Mouse (Mus musculus) midbrain, embryonic 11.5 days (tissue): Measurements from ENCODE around the gene Zic1. TPM values are rescaled to one million over a fixed set of nuclear protein-coding genes. Genes with fewer than 3 reads are reported as not detected.

ENCODE experiments used
- ATAC-seq: fragments of 200-750 bp; cut with Nextera tagmentation; 2 replicates; pipeline ENCODE4 v1.8.0; 2017; ENCODE audit warnings: moderate TSS enrichment, moderate library complexity; ENCODE audit not compliant: low FRiP score
- DNase-seq: peaks from one replicate; pipeline ENCODE4 v3.0.0; 2015; ENCODE audit warnings: low spot score; ENCODE audit errors: missing footprints
- H3K27ac ChIP-seq: fragments of 300-500 bp; sonication (generic); 2 replicates; pipeline ENCODE4 v1.5.1; 2014; ENCODE audit warnings: low read depth, low read length
- H3K27me3 ChIP-seq: fragments of 300-500 bp; sonication (generic); 2 replicates; pipeline ENCODE4 v1.6.1; 2014; ENCODE audit warnings: mild to moderate bottlenecking, low read length, moderate library complexity, mixed read lengths; ENCODE audit not compliant: control insufficient read depth, insufficient read depth
- H3K36me3 ChIP-seq: fragments of 300-500 bp; sonication (generic); 2 replicates; pipeline ENCODE4 v1.6.1; 2014; ENCODE audit warnings: mild to moderate bottlenecking, low read length, moderate library complexity, mixed read lengths; ENCODE audit not compliant: control insufficient read depth, insufficient read depth
- H3K4me1 ChIP-seq: fragments of 300-500 bp; sonication (generic); 2 replicates; pipeline ENCODE4 v1.6.1; 2014; ENCODE audit warnings: low read length; ENCODE audit not compliant: control insufficient read depth, insufficient read depth
- H3K4me2 ChIP-seq: fragments of 300-500 bp; sonication (generic); 2 replicates; pipeline ENCODE4 v1.6.1; 2014; ENCODE audit warnings: mild to moderate bottlenecking, moderate library complexity
- H3K4me3 ChIP-seq: fragments of 300-500 bp; sonication (generic); 2 replicates; pipeline ENCODE4 v1.5.1; 2014; ENCODE audit warnings: low read depth, low read length
- H3K9ac ChIP-seq: fragments of 300-500 bp; sonication (generic); 2 replicates; pipeline ENCODE4 v1.6.1; 2014; ENCODE audit warnings: low read length
- H3K9me3 ChIP-seq: fragments of 300-500 bp; sonication (generic); 2 replicates; pipeline ENCODE4 v1.6.1; 2016; ENCODE audit warnings: low read length; ENCODE audit not compliant: control insufficient read depth
- WGBS: fragments of 180-500 bp; shearing (Covaris S2); extraction: QIAGEN DNeasy Blood & Tissue Kit; methylation state at CpG from one replicate; pipeline ENCODE4 v1.1.7; 2014; 5-methylcytosine and 5-hydroxymethylcytosine counted together
- polyA plus RNA-seq: library from polyadenylated mRNA; unstranded; fragments of >200 nt; fragmentation: Nextera tagmentation; extraction: Ambion mirVana; gene quantifications from 2 replicates; pipeline ENCODE4 v1.2.1, GENCODE M21; 2014

The Zic1 gene
- 13.7 and 14.8 TPM in 2 replicates for polyA plus RNA-seq

DNA sequence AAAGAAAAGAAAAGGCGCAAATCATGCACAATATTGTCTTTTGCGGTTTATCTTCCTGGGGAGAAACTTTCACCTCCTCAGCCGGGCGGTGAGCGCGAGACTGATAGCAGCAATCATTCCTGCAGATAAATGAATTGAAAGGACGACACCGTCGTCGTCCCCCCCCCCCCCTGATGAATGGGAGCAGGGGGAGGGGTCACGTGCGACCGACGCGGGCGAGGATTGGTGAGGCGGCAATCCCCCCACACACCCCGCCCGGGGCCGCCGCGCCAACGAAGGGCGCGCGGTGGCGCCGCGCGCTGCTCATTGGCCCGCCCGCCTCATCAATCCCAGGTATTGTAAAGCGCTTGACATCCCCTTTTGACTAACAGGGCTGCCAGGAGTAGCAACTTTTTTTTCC, at the start of gene Zic1:
TSS of gene Zic1 (minus strand) at position 147 of the 400 bp plus-strand sequence.
- H3K4me1 ChIP-seq, result no peaks in the 10 kb centered on the region
- H3K9ac ChIP-seq, result peak within 1 kb of the TSS; percentile 94
- DNase-seq, result peak; percentile 95
- peaks cover 66% of the 10 kb centered on the region for H3K27me3 ChIP-seq
- H3K36me3 ChIP-seq, result peaks cover 2% of the 10 kb centered on the region; the same call in 1 of the 2 replicates
- peak; percentile 79 for ATAC-seq
- H3K4me3 ChIP-seq, result peak within 1 kb of the TSS; percentile 71
- H3K9me3 ChIP-seq, result no peaks in the 10 kb centered on the region
- H3K4me2 ChIP-seq, result peak within 1 kb of the TSS; percentile 49
- WGBS, result 0% methylated on average over 33 of the region's 33 CpGs
- peak within 1 kb of the TSS; percentile 91 for H3K27ac ChIP-seq

DNA sequence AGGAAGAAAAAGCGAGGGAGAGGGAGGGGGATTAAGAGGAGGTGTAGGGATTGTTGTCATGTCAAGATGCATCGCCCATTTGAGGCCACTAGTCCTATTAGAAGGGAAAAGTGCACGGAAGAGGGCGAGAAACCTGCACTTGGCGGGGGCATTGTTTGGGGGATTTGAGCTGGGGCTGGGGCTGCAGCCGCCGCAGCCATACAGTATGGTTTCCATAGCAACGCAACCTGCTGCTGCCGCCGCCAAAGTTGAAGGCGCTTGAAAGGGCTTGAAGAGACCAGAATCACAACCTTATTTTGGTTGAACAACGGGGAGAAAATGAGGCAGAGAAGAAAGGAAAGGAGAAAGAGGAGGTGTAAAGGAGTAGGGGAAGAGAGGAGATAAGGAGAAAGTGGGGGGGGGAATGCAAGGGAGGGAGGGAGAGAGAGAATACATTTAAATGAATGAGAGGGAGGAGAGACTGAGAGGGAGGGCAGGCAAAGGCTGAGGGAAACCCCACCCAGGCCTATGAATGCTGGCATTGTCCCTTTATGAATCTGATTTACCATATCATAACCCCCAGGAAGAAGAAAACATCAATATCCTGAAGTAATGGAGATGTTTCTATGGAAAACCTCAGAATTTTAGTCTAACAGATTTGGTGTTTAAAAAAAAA, 48.5 kb upstream of the Zic1 start:
- peak; percentile 86 for ATAC-seq
- peaks cover 69% of the 10 kb centered on the region for H3K27me3 ChIP-seq
- H3K4me2 ChIP-seq, result peak overlapping the region; percentile 17
- H3K9me3 ChIP-seq, result no peaks in the 10 kb centered on the region
- H3K9ac ChIP-seq, result no peak overlapping the region
- DNase-seq, result peak; percentile 94
- H3K4me1 ChIP-seq, result peaks cover 12% of the 10 kb centered on the region
- H3K4me3 ChIP-seq, result no peak overlapping the region
- H3K36me3 ChIP-seq, result no peaks in the 10 kb centered on the region
- 0% methylated on average over 12 of the region's 12 CpGs for WGBS
- H3K27ac ChIP-seq, result no peak overlapping the region

DNA sequence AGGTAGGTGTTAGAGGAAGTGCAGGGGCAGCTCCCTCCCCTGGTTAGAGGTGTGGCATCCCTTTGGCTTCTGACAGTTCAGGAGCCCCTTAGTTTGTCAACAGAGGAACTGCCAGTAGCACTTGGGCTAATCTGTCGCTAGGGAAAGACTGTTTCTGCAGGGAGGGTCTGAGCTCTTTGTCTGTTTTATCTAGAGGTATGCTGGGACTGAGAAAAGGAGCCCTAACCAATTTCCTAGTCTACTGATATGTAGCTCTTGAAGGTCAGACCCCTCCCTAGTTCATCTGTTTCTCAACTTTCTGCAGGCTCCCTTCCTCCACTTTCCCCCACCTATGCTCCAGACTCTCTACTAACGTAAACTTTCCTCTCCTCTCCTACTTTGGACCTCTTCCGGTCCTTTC, 44.2 kb upstream of the Zic1 start:
- H3K4me3 ChIP-seq, result no peak overlapping the region
- peaks cover 67% of the 10 kb centered on the region for H3K27me3 ChIP-seq
- H3K9me3 ChIP-seq, result no peaks in the 10 kb centered on the region
- no peak overlapping the region for H3K9ac ChIP-seq
- peaks cover 7% of the 10 kb centered on the region for H3K4me1 ChIP-seq
- peak overlapping the region; percentile 23; the same call in 1 of the 2 replicates for H3K4me2 ChIP-seq
- peak; percentile 91 for DNase-seq
- no peak overlapping the region for H3K27ac ChIP-seq
- no peaks in the 10 kb centered on the region for H3K36me3 ChIP-seq
- WGBS, result 1% methylated on average over 3 of the region's 3 CpGs
- ATAC-seq, result no peak

DNA sequence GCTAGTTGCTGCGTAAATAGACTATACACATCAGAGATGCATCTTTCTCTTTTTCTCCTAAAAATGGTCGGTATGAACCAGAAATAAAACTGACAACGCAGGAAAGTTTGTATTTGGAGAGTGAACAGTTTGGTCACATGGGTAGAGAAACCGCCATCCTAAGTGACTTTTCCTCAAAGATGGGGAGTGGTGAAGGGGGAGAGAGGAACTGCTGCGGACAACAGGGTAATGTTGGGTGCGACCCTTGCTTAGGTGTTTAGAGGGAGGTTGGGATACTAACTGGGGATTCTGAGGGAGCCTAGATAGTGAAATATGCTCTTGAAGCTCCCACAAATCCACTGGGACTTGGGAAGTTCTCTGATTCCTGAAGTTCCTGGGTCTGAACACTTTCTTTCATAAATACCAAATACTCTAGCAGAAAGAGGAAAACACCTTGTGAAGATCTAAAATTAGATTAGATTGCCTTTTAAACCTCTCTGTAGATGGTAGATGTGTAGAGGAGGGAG, 40.7 kb upstream of the Zic1 start:
- H3K27ac ChIP-seq, result peak overlapping the region; percentile 46; the same call in 1 of the 2 replicates
- peak; percentile 93 for DNase-seq
- no peaks in the 10 kb centered on the region for H3K9me3 ChIP-seq
- no peaks in the 10 kb centered on the region for H3K36me3 ChIP-seq
- H3K27me3 ChIP-seq, result peaks cover 89% of the 10 kb centered on the region
- ATAC-seq, result no peak
- H3K4me3 ChIP-seq, result peak overlapping the region; percentile 26; the same call in 1 of the 2 replicates
- no peaks in the 10 kb centered on the region for H3K4me1 ChIP-seq
- peak overlapping the region; percentile 60 for H3K9ac ChIP-seq
- H3K4me2 ChIP-seq, result peak overlapping the region; percentile 41; the same call in 1 of the 2 replicates
- WGBS, result 1% methylated on average over 6 of the region's 6 CpGs

DNA sequence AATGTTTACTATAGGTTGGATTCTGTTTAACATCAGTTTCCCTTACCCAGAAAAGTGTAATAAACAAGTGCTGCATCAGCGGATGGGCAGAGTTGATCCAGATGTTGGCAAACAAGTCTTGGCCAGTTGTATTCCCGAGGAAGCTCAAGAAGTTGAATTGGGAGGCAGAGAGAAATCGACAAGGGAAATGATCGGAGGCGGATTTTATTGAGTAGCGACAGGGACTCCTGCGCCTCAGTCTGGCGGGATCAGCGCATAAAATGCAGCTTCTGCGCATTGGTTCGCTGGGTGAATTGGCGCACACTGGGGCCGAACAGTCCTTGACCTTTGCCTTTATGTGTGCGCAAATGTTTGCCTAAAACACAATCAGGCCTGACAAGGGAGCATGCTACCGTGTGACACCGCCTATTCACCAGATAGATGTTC, 40.2 kb upstream of the Zic1 start:
- peaks cover 90% of the 10 kb centered on the region for H3K27me3 ChIP-seq
- H3K4me1 ChIP-seq, result no peaks in the 10 kb centered on the region
- peak overlapping the region; percentile 41 for H3K4me2 ChIP-seq
- no peaks in the 10 kb centered on the region for H3K9me3 ChIP-seq
- H3K4me3 ChIP-seq, result peak overlapping the region; percentile 26
- under 1% methylated on average over 16 of the region's 16 CpGs for WGBS
- H3K9ac ChIP-seq, result peak overlapping the region; percentile 60
- DNase-seq (peak; percentile 97), ATAC-seq (peak; percentile 53)
- peak overlapping the region; percentile 46; the same call in 1 of the 2 replicates for H3K27ac ChIP-seq
- no peaks in the 10 kb centered on the region for H3K36me3 ChIP-seq

DNA sequence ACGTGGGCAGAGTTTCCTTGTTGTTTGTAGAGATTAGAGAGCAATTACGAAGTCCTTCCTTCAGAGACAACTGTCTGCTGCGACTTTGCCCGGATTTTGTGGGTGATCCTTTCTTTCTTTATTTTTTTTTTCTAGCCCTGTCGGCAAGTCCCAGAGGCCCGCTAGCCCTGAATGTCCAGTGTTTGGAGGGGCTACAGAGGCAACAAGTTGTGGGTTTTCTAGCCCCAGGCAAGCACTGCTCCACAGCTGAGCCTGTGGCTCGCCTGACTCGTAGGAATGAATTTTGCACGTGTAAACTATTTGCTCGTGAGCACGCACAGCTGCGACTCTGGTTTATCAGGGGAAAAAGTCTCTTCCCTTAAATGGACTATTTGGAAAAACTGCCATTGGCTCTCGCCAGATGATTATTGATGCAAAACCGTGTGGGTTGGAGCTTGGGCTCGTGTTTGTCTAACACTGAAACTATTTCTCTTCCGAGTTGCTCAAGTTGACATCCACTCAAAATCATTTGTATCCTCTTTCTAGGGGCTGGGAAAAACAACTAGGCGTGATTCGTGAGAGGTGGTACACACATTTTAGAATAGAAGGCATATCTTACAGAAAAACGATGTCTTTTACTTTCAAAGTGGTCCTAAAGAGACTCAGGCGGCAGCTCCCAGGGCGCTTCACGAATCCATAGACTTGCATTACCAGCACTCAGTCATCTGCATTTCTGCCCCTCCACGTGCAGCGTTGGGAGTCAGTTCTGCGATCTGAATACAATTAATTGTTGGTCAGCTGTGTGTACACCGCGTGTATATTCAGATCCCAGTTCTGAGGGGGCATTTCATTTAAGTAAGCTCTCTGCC, 39.5 kb upstream of the Zic1 start:
- peak overlapping the region; percentile 60 for H3K9ac ChIP-seq
- peaks cover 90% of the 10 kb centered on the region for H3K27me3 ChIP-seq
- H3K4me3 ChIP-seq, result peak overlapping the region; percentile 26
- H3K9me3 ChIP-seq, result no peaks in the 10 kb centered on the region
- no peaks in the 10 kb centered on the region for H3K36me3 ChIP-seq
- WGBS, result under 1% methylated on average over 27 of the region's 27 CpGs
- H3K27ac ChIP-seq, result peak overlapping the region; percentile 56
- no peaks in the 10 kb centered on the region for H3K4me1 ChIP-seq
- peak overlapping the region; percentile 41 for H3K4me2 ChIP-seq
- ATAC-seq (no peak; the same call in 1 of the 2 replicates), DNase-seq (peak; percentile 95)

DNA sequence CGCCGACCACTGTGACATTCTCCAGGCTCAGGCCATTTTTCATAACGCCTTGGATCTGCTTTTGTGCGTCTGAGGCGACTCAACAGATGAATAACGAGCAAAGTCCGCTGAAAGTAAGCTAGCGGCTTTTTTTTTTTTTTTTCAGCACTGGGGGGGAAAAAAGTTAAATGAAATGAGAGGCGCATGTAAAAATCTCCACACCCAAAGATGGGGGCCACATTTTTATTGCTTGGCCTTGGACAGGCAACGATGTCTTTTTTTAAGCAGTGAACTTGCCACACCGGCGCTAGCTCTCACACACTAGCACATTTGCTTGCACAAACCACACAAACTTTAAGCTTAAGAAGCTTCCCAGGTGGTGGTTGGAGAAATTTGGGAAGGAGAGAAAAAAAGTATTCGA, 38.6 kb upstream of the Zic1 start:
- no peak for ATAC-seq
- DNase-seq, result peak; percentile 92
- Histone ChIP-seq H3K27me3 (peaks cover 90% of the 10 kb centered on the region), H3K27ac (peak overlapping the region; percentile 25; the same call in 1 of the 2 replicates), H3K4me2 (peak overlapping the region; percentile 41; the same call in 1 of the 2 replicates), H3K36me3 (no peaks in the 10 kb centered on the region), H3K9me3 (no peaks in the 10 kb centered on the region), H3K9ac (peak overlapping the region; percentile 31; the same call in 1 of the 2 replicates), H3K4me3 (peak overlapping the region; percentile 26; the same call in 1 of the 2 replicates), H3K4me1 (no peaks in the 10 kb centered on the region)
- 1% methylated on average over 13 of the region's 13 CpGs for WGBS

DNA sequence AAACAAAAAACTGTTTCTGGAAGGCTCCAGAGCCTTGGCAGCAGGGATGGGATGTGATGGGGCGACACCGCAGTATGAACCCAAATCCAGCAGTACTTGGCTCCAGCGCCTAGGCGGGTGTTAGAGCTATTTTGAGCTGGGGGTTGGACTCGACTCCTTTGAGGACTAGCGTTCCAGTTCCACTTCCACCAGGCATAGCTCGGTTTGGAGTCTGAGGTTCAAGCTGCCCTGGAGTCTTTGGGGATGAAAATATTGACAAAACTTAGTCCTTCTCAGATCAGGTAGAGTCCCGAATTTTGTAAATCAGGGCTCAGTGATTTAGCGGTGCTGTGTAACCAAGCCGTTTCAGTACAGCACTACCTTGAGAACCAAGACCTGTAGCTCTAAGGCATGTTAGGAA, 35.9 kb upstream of the Zic1 start:
- Histone ChIP-seq H3K4me3 (no peak overlapping the region), H3K9me3 (no peaks in the 10 kb centered on the region), H3K36me3 (no peaks in the 10 kb centered on the region), H3K4me2 (no peak overlapping the region), H3K27ac (no peak overlapping the region), H3K27me3 (peaks cover 96% of the 10 kb centered on the region), H3K4me1 (no peaks in the 10 kb centered on the region), H3K9ac (no peak overlapping the region)
- 3% methylated on average over 10 of the region's 10 CpGs for WGBS
- DNase-seq (peak; percentile 93), ATAC-seq (no peak)
